In genomic region chr2:180033956-180034355, GRCm38 (mm10) we compare ENCODE assay signal across 15 mouse cellular contexts. TPM values are rescaled to one million over a fixed set of nuclear protein-coding genes. Genes with fewer than 3 reads are reported as not detected.
A peak's percentile ranks its signal among the peaks of the same experiment; 100 is the strongest.
DNase-seq lines count a peak whose midpoint lies in the region; ATAC-seq lines count a peak whose summit lies in the region.
"Had no signal": no experiment of that assay in that cellular context is flagged by ENCODE, and none has a peak within 500 bp of the region (broad histone marks: within the 10 kb centered on the region; RNA-seq: fewer than 3 reads in every experiment).

No protein-coding gene starts in this region.

- 61% methylated on average over 3 of the region's 3 CpGs for WGBS in heart, embryonic 14.5 days
- WGBS in midbrain, embryonic 15.5 days: 74% methylated on average over 3 of the region's 3 CpGs
- 86% methylated on average over 3 of the region's 3 CpGs for WGBS in midbrain, embryonic 10.5 days
- 43% methylated on average over 3 of the region's 3 CpGs for WGBS in embryonic facial prominence, embryonic 13.5 days

- ATAC-seq in heart, embryonic 14.5 days (ENCODE audit: insufficient number of reproducible peaks, insufficient read depth, low FRiP score, low read depth): 0 out of 2 replicates have a peak, but pooled peaks have one; percentile 44
- 0 out of 2 replicates have a peak, but pooled peaks have one; percentile 11 for ATAC-seq in midbrain, embryonic 15.5 days (replicated peaks)
- no peak for ATAC-seq in embryonic facial prominence, embryonic 13.5 days (ENCODE audit: insufficient number of reproducible peaks, insufficient read depth, low FRiP score, low TSS enrichment, low read depth)

- no peak overlapping the region for H3K27ac ChIP-seq in heart, embryonic 14.5 days (replicated peaks in 1 of 2; ENCODE audit: control insufficient read depth in 1 of 2, insufficient read depth in 1 of 2, low read depth in 2 of 2, low read length in 2 of 2)
- no peak overlapping the region for H3K27ac ChIP-seq in midbrain, embryonic 15.5 days
- no peak overlapping the region for H3K27ac ChIP-seq in midbrain, embryonic 10.5 days (replicated peaks)
- H3K27ac ChIP-seq in embryonic facial prominence, embryonic 13.5 days: no peak overlapping the region; the same call in 1 of the 2 replicates
- H3K27ac ChIP-seq: hindbrain, embryonic 15.5 days; macrophage had no signal

- no peak overlapping the region for H3K4me2 ChIP-seq in heart, embryonic 14.5 days (ENCODE audit: low read length)
- H3K4me2 ChIP-seq in midbrain, embryonic 15.5 days: no peak overlapping the region
- no peak overlapping the region for H3K4me2 ChIP-seq in embryonic facial prominence, embryonic 13.5 days
- H3K4me2 ChIP-seq: hindbrain, embryonic 15.5 days had no signal

- peaks cover 100% of the 10 kb centered on the region for H3K36me3 ChIP-seq in heart, embryonic 14.5 days (ENCODE audit: control insufficient read depth, insufficient read depth, low read length)
- H3K36me3 ChIP-seq in midbrain, embryonic 15.5 days (replicated peaks): peaks cover 84% of the 10 kb centered on the region
- peaks cover 100% of the 10 kb centered on the region for H3K36me3 ChIP-seq in midbrain, embryonic 10.5 days
- H3K36me3 ChIP-seq in embryonic facial prominence, embryonic 13.5 days: peaks cover 99% of the 10 kb centered on the region

- H3K4me1 ChIP-seq in heart, embryonic 14.5 days (ENCODE audit: control insufficient read depth in 2 of 2, insufficient read depth in 2 of 2, low read length in 2 of 2): peaks cover 0 to 10% of the 10 kb centered on the region in 2 experiments; a peak in 1 of 4 replicates
- H3K4me1 ChIP-seq in midbrain, embryonic 15.5 days: peaks cover 6% of the 10 kb centered on the region
- H3K4me1 ChIP-seq in midbrain, embryonic 10.5 days: 0 out of 2 replicates have a peak, but pooled peaks cover 5% of the 10 kb centered on the region
- peaks cover 13% of the 10 kb centered on the region for H3K4me1 ChIP-seq in embryonic facial prominence, embryonic 13.5 days

- no peak for DNase-seq in heart, adult 9 months (ENCODE audit: low spot score in 2 of 2)
- DNase-seq in midbrain, embryonic 10.5 days (ENCODE audit: low spot score): no peak
- DNase-seq in adrenal gland, postnatal 4 days (ENCODE audit: low spot score in 2 of 2): no peak
- no peak for DNase-seq in ovary, postnatal 36 days (ENCODE audit: low spot score)
- no peak for DNase-seq in spleen, postnatal 4 days (ENCODE audit: low spot score in 2 of 2)
- DNase-seq: cerebellum, adult 9-10 months; heart, adult 18-20 months; kidney, postnatal 14 days; layer of hippocampus, postnatal 36 days; thymus, adult 2 months had no signal

- no peaks in the 10 kb centered on the region for H3K9me3 ChIP-seq in heart, embryonic 14.5 days (ENCODE audit: control insufficient read depth, low read length)
- no peaks in the 10 kb centered on the region for H3K9me3 ChIP-seq in midbrain, embryonic 15.5 days
- no peaks in the 10 kb centered on the region for H3K9me3 ChIP-seq in midbrain, embryonic 10.5 days (replicated peaks)
- no peaks in the 10 kb centered on the region for H3K9me3 ChIP-seq in embryonic facial prominence, embryonic 13.5 days
- H3K9me3 ChIP-seq: hindbrain, embryonic 15.5 days had no signal

- H3K27me3 ChIP-seq in heart, embryonic 14.5 days (ENCODE audit: control insufficient read depth, insufficient read depth, low read length): no peaks in the 10 kb centered on the region
- H3K27me3 ChIP-seq in midbrain, embryonic 15.5 days (replicated peaks): no peaks in the 10 kb centered on the region
- H3K27me3 ChIP-seq in midbrain, embryonic 10.5 days (ENCODE audit: low read depth, poor library complexity, severe bottlenecking): no peaks in the 10 kb centered on the region
- no peaks in the 10 kb centered on the region for H3K27me3 ChIP-seq in embryonic facial prominence, embryonic 13.5 days
- H3K27me3 ChIP-seq: hindbrain, embryonic 15.5 days had no signal

- H3K9ac ChIP-seq in heart, embryonic 14.5 days (ENCODE audit: low read length): no peak overlapping the region
- H3K9ac ChIP-seq in midbrain, embryonic 15.5 days: no peak overlapping the region
- H3K9ac ChIP-seq in embryonic facial prominence, embryonic 13.5 days: 0 out of 2 replicates have a peak overlapping the region, but pooled peaks have one; percentile 27
- H3K9ac ChIP-seq: hindbrain, embryonic 15.5 days had no signal

- H3K4me3 ChIP-seq in heart, embryonic 14.5 days (ENCODE audit: control insufficient read depth in 1 of 2, insufficient read depth in 1 of 2, low read depth in 1 of 2, low read length in 2 of 2): no peak overlapping the region
- H3K4me3 ChIP-seq in midbrain, embryonic 15.5 days: no peak overlapping the region
- H3K4me3 ChIP-seq in midbrain, embryonic 10.5 days: no peak overlapping the region
- no peak overlapping the region for H3K4me3 ChIP-seq in embryonic facial prominence, embryonic 13.5 days
- H3K4me3 ChIP-seq: hindbrain, embryonic 15.5 days had no signal

RNA-seq across cellular contexts. Expression of gene Psma7, which starts 8.3 kb away (rescaled TPM):
- polyA plus RNA-seq in heart, embryonic 14.5 days (2014; fragmentation: Nextera tagmentation; extraction: Ambion mirVana): 410 and 434 TPM in 2 replicates
- polyA plus RNA-seq in midbrain, embryonic 15.5 days (2015; fragmentation: Nextera tagmentation; extraction: Ambion mirVana): 521 and 530 TPM in 2 replicates
- polyA plus RNA-seq in midbrain, embryonic 10.5 days (2016; fragmentation: Nextera tagmentation; extraction: Ambion mirVana): 784 and 855 TPM in 2 replicates
- 578 and 596 TPM in 2 replicates for polyA plus RNA-seq in embryonic facial prominence, embryonic 13.5 days (2015; fragmentation: Nextera tagmentation; extraction: Ambion mirVana)
- 100 to 1,000 TPM; 245 to 248 TPM for total RNA-seq in adrenal gland, postnatal 4 days (2021)

RNA-seq across cellular contexts. Expression of gene Ss18l1, which starts 8.4 kb away (rescaled TPM):
- 3.6 and 3.9 TPM in 2 replicates for polyA plus RNA-seq in heart, embryonic 14.5 days (2014; fragmentation: Nextera tagmentation; extraction: Ambion mirVana)
- polyA plus RNA-seq in midbrain, embryonic 15.5 days (2015; fragmentation: Nextera tagmentation; extraction: Ambion mirVana): 70.1 and 73.0 TPM in 2 replicates
- 8.6 and 14.6 TPM in 2 replicates for polyA plus RNA-seq in midbrain, embryonic 10.5 days (2016; fragmentation: Nextera tagmentation; extraction: Ambion mirVana)
- polyA plus RNA-seq in embryonic facial prominence, embryonic 13.5 days (2015; fragmentation: Nextera tagmentation; extraction: Ambion mirVana): 6.2 and 8.2 TPM in 2 replicates
- total RNA-seq in adrenal gland, postnatal 4 days (2021): 1 to 10 TPM; 8.9 to 9.6 TPM

RNA-seq across cellular contexts. Expression of gene Lsm14b, which starts 9.2 kb away (rescaled TPM):
- 4.8 and 5.3 TPM in 2 replicates for polyA plus RNA-seq in heart, embryonic 14.5 days (2014; fragmentation: Nextera tagmentation; extraction: Ambion mirVana)
- polyA plus RNA-seq in midbrain, embryonic 15.5 days (2015; fragmentation: Nextera tagmentation; extraction: Ambion mirVana): 21.0 and 21.1 TPM in 2 replicates
- polyA plus RNA-seq in midbrain, embryonic 10.5 days (2016; fragmentation: Nextera tagmentation; extraction: Ambion mirVana): 9.4 and 10.4 TPM in 2 replicates
- polyA plus RNA-seq in embryonic facial prominence, embryonic 13.5 days (2015; fragmentation: Nextera tagmentation; extraction: Ambion mirVana): 11.1 and 11.4 TPM in 2 replicates
- total RNA-seq in adrenal gland, postnatal 4 days (2021): 10 to 100 TPM; 45.3 to 47.4 TPM

RNA-seq across cellular contexts. Expression of gene Mtg2, which starts 36.4 kb away (rescaled TPM):
- 24.9 and 27.9 TPM in 2 replicates for polyA plus RNA-seq in heart, embryonic 14.5 days (2014; fragmentation: Nextera tagmentation; extraction: Ambion mirVana)
- 37.4 and 37.7 TPM in 2 replicates for polyA plus RNA-seq in midbrain, embryonic 15.5 days (2015; fragmentation: Nextera tagmentation; extraction: Ambion mirVana)
- 33.2 and 37.9 TPM in 2 replicates for polyA plus RNA-seq in midbrain, embryonic 10.5 days (2016; fragmentation: Nextera tagmentation; extraction: Ambion mirVana)
- 21.8 and 29.1 TPM in 2 replicates for polyA plus RNA-seq in embryonic facial prominence, embryonic 13.5 days (2015; fragmentation: Nextera tagmentation; extraction: Ambion mirVana)
- 10 to 100 TPM; 16.4 to 17.7 TPM for total RNA-seq in adrenal gland, postnatal 4 days (2021)

RNA-seq across cellular contexts. Expression of gene Taf4, which starts 57.5 kb away (rescaled TPM):
- polyA plus RNA-seq in heart, embryonic 14.5 days (2014; fragmentation: Nextera tagmentation; extraction: Ambion mirVana): 3.3 and 3.4 TPM in 2 replicates
- polyA plus RNA-seq in midbrain, embryonic 15.5 days (2015; fragmentation: Nextera tagmentation; extraction: Ambion mirVana): 3.9 and 4.0 TPM in 2 replicates
- 3.5 and 4.0 TPM in 2 replicates for polyA plus RNA-seq in midbrain, embryonic 10.5 days (2016; fragmentation: Nextera tagmentation; extraction: Ambion mirVana)
- 3.7 and 3.9 TPM in 2 replicates for polyA plus RNA-seq in embryonic facial prominence, embryonic 13.5 days (2015; fragmentation: Nextera tagmentation; extraction: Ambion mirVana)
- total RNA-seq in adrenal gland, postnatal 4 days (2021): 10 to 100 TPM; 22.7 to 26.0 TPM
